Mouse (Mus musculus) heart, adult 18-20 months (tissue): ENCODE measurements around the gene Olfr1138. TPM values are rescaled to one million over a fixed set of nuclear protein-coding genes. Genes with fewer than 3 reads are reported as not detected.

Experiments used
- DNase-seq, 2 experiments: peaks; one replicate each; pipeline ENCODE4 v3.0.0; 2021 to 2022; ENCODE audit warnings: mixed read lengths in 1 of 2
- long read RNA-seq, 2 experiments: library from polyadenylated mRNA; stranded (forward); transcript quantifications; one replicate each; pipeline ENCODE4 v2.0.0; 2021
- total RNA-seq, 2 experiments: library from RNA; stranded (reverse); gene quantifications; 2 replicates each; pipeline ENCODE4 v1.2.3; 2021

Gene Olfr1138
- total RNA-seq = not detected
- long read RNA-seq, experiment 1 = 0 reads
- long read RNA-seq, experiment 2 = 0 reads

DNA sequence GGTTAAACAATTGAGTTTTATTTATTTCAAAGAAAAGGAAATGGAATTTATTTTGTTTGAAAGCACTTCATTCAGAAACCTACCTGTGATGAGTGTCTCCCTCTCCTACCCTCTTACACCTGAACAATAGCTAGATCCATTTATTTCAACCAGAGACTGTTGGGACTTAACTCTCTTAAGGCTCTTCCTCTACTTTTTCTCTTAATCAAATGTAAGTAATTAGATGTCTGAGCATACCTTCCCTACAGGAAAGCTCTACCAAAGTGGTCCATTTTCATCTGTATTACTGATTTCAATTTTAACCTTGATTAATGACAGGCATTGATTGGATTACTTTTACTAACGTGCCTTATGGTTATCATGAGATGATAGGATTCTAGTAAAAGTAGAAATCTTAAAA is at the start of gene Olfr1138:
Olfr1138 (minus strand) TSS at position 101 of the 400 bp plus-strand sequence.
- no peak for DNase-seq

DNA sequence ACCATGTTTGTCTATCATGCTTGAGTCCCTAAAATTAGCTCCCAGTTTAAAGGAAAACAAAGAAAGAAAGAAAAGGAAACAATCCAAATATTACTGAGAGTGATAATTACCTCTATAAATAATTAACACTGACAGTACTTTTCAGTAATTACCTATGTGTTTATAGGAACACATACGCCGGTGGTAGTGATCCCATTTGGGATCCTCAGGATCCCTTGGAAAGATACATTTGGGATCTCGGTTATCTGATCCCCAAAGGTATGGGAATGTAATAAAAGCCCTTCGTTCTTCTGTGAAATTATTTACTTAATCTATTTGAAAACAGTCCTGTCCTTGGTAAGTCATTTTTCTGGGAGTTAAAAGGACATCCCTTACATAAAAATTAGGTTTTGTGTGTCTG is 39.4 kb upstream of the Olfr1138 start, which contains the start of gene Olfr152:
Olfr152 (plus strand) TSS at position 301 of the 400 bp plus-strand sequence.
- DNase-seq = no peak

DNA sequence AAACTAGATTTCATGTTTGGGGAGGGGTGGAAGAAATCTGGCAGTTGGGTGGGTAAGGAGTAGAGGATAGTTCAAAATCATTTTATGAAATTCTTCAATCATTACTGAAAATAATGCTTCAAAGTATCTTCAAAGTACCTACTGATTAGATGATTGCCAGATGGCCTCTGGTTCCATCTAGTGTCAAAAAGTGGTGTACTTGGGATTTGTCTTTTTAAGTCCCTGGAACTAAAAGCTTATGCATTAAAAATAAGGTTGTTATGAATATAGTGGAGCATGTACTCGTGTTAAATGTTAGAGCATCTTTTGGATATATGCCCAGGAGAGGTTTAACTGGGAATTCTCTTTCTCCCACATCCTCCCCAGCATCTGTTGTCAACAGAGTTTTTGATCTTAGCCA is 36.4 kb upstream of the Olfr1138 start:
- DNase-seq = no peak

DNA sequence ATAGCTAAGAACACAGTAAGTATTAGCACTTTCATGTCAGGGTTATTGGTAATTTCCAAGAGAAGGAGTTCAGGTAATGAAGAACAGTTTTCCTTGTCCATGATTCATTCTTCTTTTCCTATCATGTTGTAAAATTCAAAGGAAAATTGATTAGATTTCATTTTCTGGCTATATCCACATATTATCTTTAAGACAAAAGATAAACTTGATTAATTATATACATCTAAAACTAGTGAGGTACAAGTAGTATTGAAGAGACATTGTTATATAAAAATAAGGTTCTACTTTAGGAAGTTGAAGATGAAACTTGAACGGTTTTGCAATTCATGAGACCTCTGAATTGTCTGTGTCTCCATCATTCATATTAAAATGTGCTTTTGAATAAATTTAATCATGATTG is 14.1 kb upstream of the Olfr1138 start, which contains the start of gene Olfr1141:
Olfr1141 (minus strand) TSS at position 101 of the 400 bp plus-strand sequence.
- no peak for DNase-seq

DNA sequence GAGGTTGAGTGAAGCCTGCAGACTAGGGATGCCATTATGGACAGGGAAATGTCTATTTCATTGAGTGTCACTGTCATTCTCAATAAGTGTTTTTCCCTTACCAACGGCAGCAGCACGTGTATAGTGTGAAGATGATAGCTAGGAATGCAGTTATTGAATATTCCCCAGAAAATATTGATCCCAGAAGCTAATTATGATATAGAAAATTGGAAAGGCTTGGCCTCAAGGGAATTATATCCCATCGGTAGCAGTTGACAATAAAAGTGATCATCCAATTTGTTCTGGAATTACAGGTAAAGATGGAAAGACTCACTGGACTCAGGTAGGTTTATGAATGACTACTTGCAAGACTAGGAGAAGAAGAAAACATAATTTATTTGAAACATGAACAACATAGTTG is 3.7 kb upstream of the Olfr1138 start, which contains the start of gene Olfr1140:
Olfr1140 (plus strand) TSS at position 301 of the 400 bp plus-strand sequence.
- DNase-seq = no peak

DNA sequence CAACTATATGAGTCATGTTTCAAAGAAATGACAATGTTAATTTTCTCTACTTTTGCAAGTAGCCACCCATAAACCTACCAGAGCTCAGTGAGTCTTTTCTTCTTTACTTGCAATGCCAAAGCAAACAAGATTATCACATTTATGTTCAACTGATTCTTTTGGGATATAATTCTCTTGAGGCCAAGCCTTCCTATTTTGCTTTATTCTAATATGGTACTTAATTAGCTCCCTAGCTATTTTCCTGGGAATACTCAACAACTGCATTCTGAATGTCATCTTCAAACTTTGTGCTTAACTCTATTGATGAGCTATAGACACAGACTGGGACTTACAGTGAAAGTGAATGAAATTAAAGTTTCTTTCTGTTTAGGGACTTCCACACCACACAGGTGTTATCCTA is 26.7 kb downstream of the Olfr1138 start, which contains the start of gene Olfr1137:
Olfr1137 (minus strand) TSS at position 101 of the 400 bp plus-strand sequence.
- DNase-seq = no peak

DNA sequence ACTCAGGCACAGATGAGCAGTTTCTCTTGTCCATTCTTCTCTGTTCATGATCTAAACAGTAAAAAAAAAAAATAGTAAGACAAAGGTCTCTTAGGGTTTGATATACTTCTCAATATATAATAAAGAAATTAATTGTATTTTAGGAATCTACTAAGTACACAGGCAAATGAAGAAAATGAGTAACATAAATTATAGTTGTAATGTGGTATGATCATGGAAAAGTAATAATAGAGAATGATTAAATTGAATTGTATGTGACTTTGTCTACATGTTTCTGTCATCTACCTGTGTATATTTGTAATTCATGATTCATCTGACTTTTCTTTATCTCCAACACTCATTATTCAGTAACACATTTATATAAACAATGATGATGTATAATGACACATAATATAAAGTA is 45.9 kb downstream of the Olfr1138 start, which contains the start of gene Olfr1136:
Olfr1136 (minus strand) TSS at position 101 of the 400 bp plus-strand sequence.
- DNase-seq = no peak

Other genes with a start within 250 kb of the Olfr1138 start
- not detected for gene Pramel7, start 242.9 kb downstream of the Olfr1138 start, total RNA-seq
- not detected for gene Pramel6, start 233.4 kb downstream of the Olfr1138 start, total RNA-seq
- not detected for gene Olfr153, start 208.2 kb downstream of the Olfr1138 start, total RNA-seq
- not detected for gene Olfr1128, start 194.4 kb downstream of the Olfr1138 start, total RNA-seq
- gene Olfr1129, start 166.1 kb downstream of the Olfr1138 start, total RNA-seq = not detected
- gene Olfr1130, start 133.8 kb downstream of the Olfr1138 start, total RNA-seq = not detected
- not detected for gene Olfr1131, start 112.9 kb downstream of the Olfr1138 start, total RNA-seq
- gene Olfr1132, start 102.4 kb downstream of the Olfr1138 start, total RNA-seq = not detected
- not detected for gene Olfr1133, start 92.6 kb downstream of the Olfr1138 start, total RNA-seq
- gene Olfr1134, start 81.5 kb downstream of the Olfr1138 start, total RNA-seq = not detected
- not detected for gene Olfr1135, start 66.3 kb downstream of the Olfr1138 start, total RNA-seq
- gene Olfr1136, start 46.0 kb downstream of the Olfr1138 start, total RNA-seq = not detected
- gene Olfr1137, start 26.8 kb downstream of the Olfr1138 start, total RNA-seq = not detected
- not detected for gene Olfr1140, start 3.8 kb upstream of the Olfr1138 start, total RNA-seq
- not detected for gene Olfr1141, start 14.0 kb upstream of the Olfr1138 start, total RNA-seq
- gene Olfr152, start 39.5 kb upstream of the Olfr1138 start, total RNA-seq = not detected
- not detected for gene Olfr1143, start 60.6 kb upstream of the Olfr1138 start, total RNA-seq
- not detected for gene Olfr1145, start 69.8 kb upstream of the Olfr1138 start, total RNA-seq
- not detected for gene Olfr1148, start 90.6 kb upstream of the Olfr1138 start, total RNA-seq
- gene Olfr1150-ps1, start 104.0 kb upstream of the Olfr1138 start, total RNA-seq = not detected
- gene Olfr1151, start 115.9 kb upstream of the Olfr1138 start, total RNA-seq = not detected
- gene Olfr1152, start 126.5 kb upstream of the Olfr1138 start, total RNA-seq = not detected
- not detected for gene Olfr1153, start 155.0 kb upstream of the Olfr1138 start, total RNA-seq
- not detected for gene Olfr1154, start 165.2 kb upstream of the Olfr1138 start, total RNA-seq
- not detected for gene Olfr1155, start 205.2 kb upstream of the Olfr1138 start, total RNA-seq
- not detected for gene Olfr1156, start 213.1 kb upstream of the Olfr1138 start, total RNA-seq
- gene Olfr1157, start 228.3 kb upstream of the Olfr1138 start, total RNA-seq = not detected
- gene Olfr74, start 234.7 kb upstream of the Olfr1138 start, total RNA-seq = not detected